Mouse (Mus musculus) heart, adult 2 months (tissue): ENCODE results near the gene Atmin. TPM values are rescaled to one million over a fixed set of nuclear protein-coding genes. Genes with fewer than 3 reads are reported as not detected.

Experiments used
- DNase-seq, 2 experiments: peaks; one replicate each; pipeline ENCODE4 v3.0.0; 2021
- H3K27ac ChIP-seq: fragments of 200-600 bp; 2 replicates; pipeline ENCODE4 v1.8.1; 2022
- H3K27me3 ChIP-seq: fragments of 200-500 bp; 2 replicates; pipeline ENCODE4 v1.6.1; 2012; ENCODE audit warnings: mild to moderate bottlenecking, low read length, inconsistent platforms, mixed read lengths; ENCODE audit not compliant: control insufficient read depth, insufficient read depth
- H3K36me3 ChIP-seq: fragments of 200-500 bp; 2 replicates; pipeline ENCODE4 v1.6.1; 2012; ENCODE audit warnings: low read length, inconsistent platforms; ENCODE audit not compliant: control insufficient read depth, insufficient read depth
- H3K4me1 ChIP-seq: fragments of 200-500 bp; 2 replicates; pipeline ENCODE4 v1.6.1; 2011; ENCODE audit warnings: low read length; ENCODE audit not compliant: control insufficient read depth, insufficient read depth
- H3K4me3 ChIP-seq: fragments of 200-600 bp; 2 replicates; pipeline ENCODE4 v1.8.1; 2022
- H3K79me2 ChIP-seq: fragments of 200-500 bp; replicated peaks from 2 replicates; pipeline ENCODE4 v1.6.1; 2012; ENCODE audit warnings: mild to moderate bottlenecking, inconsistent platforms, low read length, moderate library complexity, mixed read lengths; ENCODE audit not compliant: control insufficient read depth, insufficient read depth
- H3K9ac ChIP-seq: fragments of 200-500 bp; 2 replicates; pipeline ENCODE4 v1.6.1; 2012; ENCODE audit warnings: low read depth, mild to moderate bottlenecking, control low read depth, inconsistent platforms, low read length, mixed read lengths
- CTCF ChIP-seq: fragments of 200-600 bp; IDR thresholded peaks from 2 replicates; pipeline ENCODE4 v1.8.1; 2022; ENCODE audit warnings: antibody characterized with exemption, mild to moderate bottlenecking, moderate library complexity
- EP300 ChIP-seq: fragments of 200-500 bp; IDR thresholded peaks from 2 replicates; pipeline ENCODE4 v1.6.1; 2011; ENCODE audit warnings: low read depth, low read length, control low read depth; ENCODE audit not compliant: insufficient read depth
- POLR2A ChIP-seq: fragments of 200-500 bp; IDR thresholded peaks from 2 replicates; pipeline ENCODE4 v1.6.1; 2011; ENCODE audit warnings: mild to moderate bottlenecking, low read depth, low read length, control low read depth; ENCODE audit not compliant: insufficient read depth
- WGBS: fragments of 180-500 bp; shearing (Covaris S2); methylation state at CpG from one replicate; pipeline ENCODE4 v1.1.7; 2018; 5-methylcytosine and 5-hydroxymethylcytosine counted together
- intact Hi-C: fragments of 180-260 bp; cut with DNase I; formaldehyde crosslinking; loops from one replicate; pipeline ENCODE4 v1.15.1; 2025
- long read RNA-seq: library from polyadenylated mRNA; stranded (forward); transcript quantifications from one replicate; pipeline ENCODE4 v2.0.0, GENCODE M21; 2021
- polyA plus RNA-seq: library from polyadenylated mRNA; depleted of rRNA; stranded (reverse); fragments of >200 nt; gene quantifications from 2 replicates; pipeline ENCODE4 v1.2.3, GENCODE M21; 2012; rRNA removed
- total RNA-seq, 2 experiments: library from RNA; stranded (reverse); gene quantifications; 2 replicates each; pipeline ENCODE4 v1.2.3; 2021

The Atmin gene
- total RNA-seq (10 to 100 TPM; 14.4 to 16.5 TPM), polyA plus RNA-seq (9.3 and 14.5 TPM in 2 replicates)
- long read RNA-seq, full-length matches to known transcripts, result 11 of 13 reads
- long read RNA-seq, partial matches to known transcripts, result 2 of 13 reads
- long read RNA-seq, other reads (novel, unspliced or antisense), result 0 of 13 reads

GRCm38 (mm10) chr8:116943161-116943554 is at the start of gene Atmin:
Atmin (plus strand) TSS chr8:116943393.
- H3K4me1 ChIP-seq, result peaks cover 8% of the 10 kb centered on the region
- peak within 1 kb of the TSS; percentile 85 for H3K4me3 ChIP-seq
- DNase-seq, result peak; percentile 90 to 91
- peaks cover 4% of the 10 kb centered on the region for H3K79me2 ChIP-seq
- H3K9ac ChIP-seq, result peak within 1 kb of the TSS; percentile 95
- no peaks in the 10 kb centered on the region for H3K36me3 ChIP-seq
- TF ChIP-seq EP300 (no peak), CTCF (peak; percentile 86), POLR2A (0 out of 2 replicates have a peak, but pooled peaks have one; percentile 13)
- intact Hi-C loops, result loop anchor here (1.0 to 5.0 kb wide), 3 partner anchors 22 to 534 kb away; partner anchors contain the start of genes Cenpn and Cmc2
- WGBS, result under 1% methylated on average over 46 of the region's 46 CpGs
- H3K27ac ChIP-seq, result peak within 1 kb of the TSS; percentile 75
- no peaks in the 10 kb centered on the region for H3K27me3 ChIP-seq

DNA sequence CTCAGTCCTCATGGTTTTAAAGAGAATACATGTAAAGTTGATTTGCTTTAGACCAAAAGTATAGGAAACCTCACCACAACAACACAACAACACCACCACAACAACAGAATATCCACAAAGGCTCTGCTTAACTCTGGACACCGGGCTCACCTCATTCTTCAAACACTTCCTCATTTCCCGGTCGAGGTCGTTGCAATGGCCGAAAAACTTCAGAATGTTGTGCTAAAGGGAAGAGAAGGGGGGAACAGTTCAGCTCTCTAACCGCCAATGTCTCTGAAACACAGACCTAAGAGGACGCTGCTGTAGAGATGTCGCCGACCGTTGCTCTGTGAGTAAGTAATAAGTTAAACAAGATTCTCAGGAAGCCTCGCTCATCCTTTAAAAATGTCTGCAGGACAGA is 49.3 kb upstream of the Atmin start:
- Histone ChIP-seq H3K36me3 (no peaks in the 10 kb centered on the region), H3K79me2 (no peaks in the 10 kb centered on the region), H3K4me3 (no peak overlapping the region), H3K4me1 (0 out of 2 replicates have a peak, but pooled peaks cover 2% of the 10 kb centered on the region), H3K27me3 (no peaks in the 10 kb centered on the region), H3K9ac (no peak overlapping the region), H3K27ac (no peak overlapping the region)
- TF ChIP-seq CTCF, result no peak
- no peak for TF ChIP-seq POLR2A
- no peak for TF ChIP-seq EP300
- 83% methylated on average over 11 of the region's 11 CpGs for WGBS
- DNase-seq, result no peak
- intact Hi-C loops, result no loop called here

DNA sequence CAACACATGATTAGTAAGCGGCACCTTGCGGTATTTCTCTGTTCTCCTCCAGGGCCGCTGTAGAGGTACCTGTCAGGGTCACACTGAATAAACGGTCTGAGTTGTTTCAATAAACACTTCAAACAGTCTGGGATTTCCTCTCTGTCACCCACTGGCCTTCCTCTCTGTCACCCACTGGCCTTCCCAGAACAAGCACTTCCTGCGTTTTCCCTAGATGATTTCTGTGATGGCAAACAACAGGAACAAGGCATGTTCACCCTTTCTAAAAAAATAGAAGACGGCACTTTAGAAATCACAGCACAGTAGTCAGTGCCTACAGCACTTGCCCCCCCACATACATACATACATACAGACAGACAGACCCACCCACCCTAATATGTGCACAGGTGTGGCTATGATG is 47.7 kb upstream of the Atmin start:
- intact Hi-C loops, result no loop called here
- Histone ChIP-seq H3K27me3 (no peaks in the 10 kb centered on the region), H3K9ac (no peak overlapping the region), H3K79me2 (no peaks in the 10 kb centered on the region), H3K27ac (0 out of 2 replicates have a peak overlapping the region, but pooled peaks have one; percentile 26), H3K4me1 (0 out of 2 replicates have a peak, but pooled peaks cover 2% of the 10 kb centered on the region), H3K4me3 (no peak overlapping the region), H3K36me3 (no peaks in the 10 kb centered on the region)
- no peak for DNase-seq
- 82% methylated on average over 6 of the region's 6 CpGs for WGBS
- no peak for TF ChIP-seq EP300
- no peak for TF ChIP-seq POLR2A
- no peak for TF ChIP-seq CTCF

DNA sequence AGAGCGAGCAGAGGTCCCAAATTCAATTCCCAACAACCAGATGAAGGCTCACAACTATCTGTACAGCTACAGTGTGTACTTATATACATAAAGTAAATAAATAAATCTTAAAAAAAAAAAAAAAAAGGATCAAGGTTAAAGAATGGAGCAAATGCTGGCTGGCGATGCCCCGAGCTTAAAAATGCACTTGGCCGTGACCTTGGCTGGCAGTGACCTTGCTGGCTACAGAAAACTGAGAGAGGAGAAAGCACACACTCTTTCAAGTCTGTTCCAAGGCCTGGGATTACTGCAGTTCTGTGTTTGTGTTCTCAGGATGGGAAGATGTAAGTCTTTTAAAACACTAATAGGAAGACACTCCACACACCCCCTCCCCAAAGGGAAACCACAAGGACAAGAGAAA is 38.5 kb upstream of the Atmin start:
- Histone ChIP-seq H3K27ac (no peak overlapping the region), H3K9ac (no peak overlapping the region), H3K79me2 (no peaks in the 10 kb centered on the region), H3K36me3 (no peaks in the 10 kb centered on the region), H3K4me3 (no peak overlapping the region), H3K4me1 (no peaks in the 10 kb centered on the region), H3K27me3 (no peaks in the 10 kb centered on the region)
- intact Hi-C loops, result no loop called here
- no peak for TF ChIP-seq POLR2A
- no peak for TF ChIP-seq CTCF
- TF ChIP-seq EP300, result no peak
- DNase-seq, result no peak
- 88% methylated on average over 4 of the region's 4 CpGs for whole genome bisulfite sequencing

DNA sequence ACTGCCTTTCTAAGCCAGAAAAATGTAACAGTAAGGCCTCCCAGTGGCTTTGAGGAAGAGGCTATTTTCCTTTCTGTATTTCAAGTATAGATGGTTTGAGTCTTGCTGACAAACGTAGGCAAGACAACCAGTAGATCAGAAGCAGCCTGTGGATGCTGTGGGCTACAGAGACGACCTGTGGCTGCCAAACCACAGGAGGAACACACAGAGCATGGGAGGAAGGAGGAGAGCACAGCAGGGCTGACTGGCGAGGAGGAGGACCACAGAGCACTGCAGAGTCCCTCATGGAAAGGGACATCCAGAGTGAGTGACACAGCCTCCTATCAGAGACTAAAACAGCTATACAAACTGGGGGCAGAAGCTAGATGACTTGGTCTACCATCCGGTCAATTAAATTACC is 37.9 kb upstream of the Atmin start:
- H3K36me3 ChIP-seq, result no peaks in the 10 kb centered on the region
- no peak overlapping the region for H3K4me3 ChIP-seq
- 85% methylated on average over 4 of the region's 4 CpGs for WGBS

DNA sequence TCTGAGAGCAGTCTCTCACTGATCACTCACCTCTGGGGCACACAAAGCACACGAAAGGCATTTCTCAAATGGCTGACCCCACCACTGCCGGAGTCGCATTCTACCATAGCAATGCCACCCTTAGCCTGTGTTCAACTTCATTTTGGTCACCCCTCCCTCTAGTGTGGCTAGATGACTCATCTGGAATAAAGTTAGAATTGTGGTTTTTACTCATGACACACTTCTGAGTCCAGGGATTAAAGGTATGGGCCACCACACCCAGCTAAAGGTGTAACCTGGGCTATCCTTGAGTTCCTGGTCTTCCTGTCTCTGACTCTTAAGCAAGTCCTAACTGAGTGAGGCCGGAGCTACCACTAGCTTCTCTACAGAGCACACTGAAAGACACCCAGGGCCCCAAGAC is 37.4 kb upstream of the Atmin start:
- intact Hi-C loops, result no loop called here
- H3K9ac ChIP-seq, result no peak overlapping the region
- TF ChIP-seq EP300 (no peak), POLR2A (no peak), CTCF (no peak)
- no peak overlapping the region for H3K4me3 ChIP-seq
- H3K27me3 ChIP-seq, result no peaks in the 10 kb centered on the region
- WGBS, result 96% methylated on average over 4 of the region's 4 CpGs
- no peak for DNase-seq
- H3K79me2 ChIP-seq, result no peaks in the 10 kb centered on the region
- no peak overlapping the region for H3K27ac ChIP-seq
- no peaks in the 10 kb centered on the region for H3K4me1 ChIP-seq
- no peaks in the 10 kb centered on the region for H3K36me3 ChIP-seq

More for the DNA sequence above, 37.9 kb upstream of the Atmin start:
- no peak for DNase-seq
- no peaks in the 10 kb centered on the region for H3K27me3 ChIP-seq
- no peaks in the 10 kb centered on the region for H3K4me1 ChIP-seq
- no peaks in the 10 kb centered on the region for H3K79me2 ChIP-seq
- no peak for TF ChIP-seq EP300
- TF ChIP-seq CTCF, result no peak
- TF ChIP-seq POLR2A, result no peak
- H3K27ac ChIP-seq, result no peak overlapping the region
- no peak overlapping the region for H3K9ac ChIP-seq
- intact Hi-C loops, result no loop called here
